Mouse (Mus musculus): Measurements from ENCODE around the gene Myo1f.

DNA sequence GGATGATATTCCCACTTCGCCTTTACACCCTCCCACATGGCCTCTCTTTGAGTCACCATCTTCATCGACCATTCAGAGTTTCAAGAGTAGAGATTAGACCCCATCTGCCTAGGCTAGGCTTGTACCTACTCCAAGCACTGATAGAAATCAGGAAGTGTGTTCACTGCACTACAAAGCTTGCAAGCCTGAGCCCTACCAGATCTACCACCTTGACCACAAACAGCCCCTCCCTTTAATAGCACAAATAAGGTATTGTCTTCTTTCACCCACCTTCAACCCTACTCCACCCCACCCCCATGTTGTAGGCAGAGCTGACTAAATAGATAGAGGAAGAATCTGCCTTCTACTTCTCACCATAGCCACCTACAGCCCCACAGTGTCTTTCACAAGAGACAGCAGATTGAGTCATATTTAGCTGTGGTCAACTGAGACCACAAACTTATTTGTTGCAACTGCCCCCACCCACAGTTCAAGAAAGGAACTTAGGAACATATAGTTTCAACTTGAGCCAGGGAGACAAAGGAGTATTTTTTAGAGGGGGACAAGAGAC is 8.1 kb downstream of the Myo1f start:
- TF ChIP-seq POLR2A (IDR thresholded peaks at IDR 0.05; ENCODE audit: insufficient read depth, low read depth, low read length): no peak
- TF ChIP-seq CTCF (IDR thresholded peaks at IDR 0.05): no peak
- no peak for TF ChIP-seq EP300 (IDR thresholded peaks at IDR 0.05; ENCODE audit: insufficient read depth, low read depth, low read length)

Measured in heart, adult 2 months (tissue).